Mouse (Mus musculus) right cerebral cortex, postnatal 36 days (tissue): ENCODE results near the gene Stc2.

Experiments used
- DNase-seq, 2 experiments: peaks; one replicate each; pipeline ENCODE4 v3.0.0; 2022; ENCODE audit warnings: low spot score in 2 of 2, mixed read lengths in 1 of 2

The Stc2 gene

GRCm38 (mm10) chr11:31366421-31366820 is 3.5 kb downstream of the Stc2 start:
- no peak for DNase-seq

- DNase-seq: no peak
These were observed 3.9 kb downstream of the Stc2 start for GRCm38 (mm10) chr11:31365981-31366380.

GRCm38 (mm10) chr11:31365280-31365679 is 4.6 kb downstream of the Stc2 start:
- no peak for DNase-seq

GRCm38 (mm10) chr11:31362856-31363255 is 7.0 kb downstream of the Stc2 start:
- no peak for DNase-seq

GRCm38 (mm10) chr11:31362330-31362729 is 7.5 kb downstream of the Stc2 start:
- DNase-seq: no peak

GRCm38 (mm10) chr11:31361047-31361446 is 8.8 kb downstream of the Stc2 start:
- DNase-seq: no peak

GRCm38 (mm10) chr11:31359283-31359902 is 10.5 kb downstream of the Stc2 start:
- DNase-seq: no peak

GRCm38 (mm10) chr11:31358453-31358852 is 11.4 kb downstream of the Stc2 start:
- DNase-seq: no peak

GRCm38 (mm10) chr11:31356866-31357265 is 13.0 kb downstream of the Stc2 start:
- DNase-seq: no peak

GRCm38 (mm10) chr11:31355737-31356136 is 14.1 kb downstream of the Stc2 start:
- no peak for DNase-seq

GRCm38 (mm10) chr11:31354514-31354913 is 15.4 kb downstream of the Stc2 start:
- DNase-seq: no peak
